In the genomic region with DNA sequence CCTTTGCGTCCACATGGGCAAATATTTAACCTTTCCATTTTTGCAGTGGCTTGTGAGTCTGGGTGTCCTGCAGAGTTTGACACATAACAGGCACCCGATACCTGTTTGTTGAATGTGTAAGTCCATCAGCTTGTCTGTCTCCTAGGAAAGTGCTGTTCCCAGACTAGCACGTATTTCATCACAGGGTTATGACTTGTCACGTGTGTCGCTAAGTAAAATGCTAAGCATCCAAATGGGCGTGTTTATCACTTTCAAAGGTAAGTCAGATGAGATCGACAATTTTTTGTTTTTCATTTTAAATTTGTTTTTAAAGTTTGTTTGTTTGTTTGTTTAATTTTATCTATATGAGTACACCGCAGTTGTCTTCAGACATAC, we compare ENCODE assay signal across 8 mouse cellular contexts. TPM values are rescaled to one million over a fixed set of nuclear protein-coding genes. Genes with fewer than 3 reads are reported as not detected.
A peak's percentile ranks its signal among the peaks of the same experiment; 100 is the strongest.
DNase-seq lines count a peak whose midpoint lies in the region; ATAC-seq and TF ChIP-seq lines count a peak whose summit lies in the region.

No protein-coding gene starts in this region.

- no peak overlapping the region for H3K27ac ChIP-seq in heart, embryonic 16.5 days (ENCODE audit: low read length)
- no peak overlapping the region for H3K27ac ChIP-seq in embryonic facial prominence, embryonic 10.5 days (replicated peaks)
- no peak overlapping the region for H3K27ac ChIP-seq in hindbrain, postnatal 0 days
- no peak overlapping the region for H3K27ac ChIP-seq in midbrain, embryonic 14.5 days (replicated peaks; ENCODE audit: low read depth, low read length)

- no peaks in the 10 kb centered on the region for H3K36me3 ChIP-seq in heart, embryonic 16.5 days (ENCODE audit: control insufficient read depth, insufficient read depth)
- no peaks in the 10 kb centered on the region for H3K36me3 ChIP-seq in embryonic facial prominence, embryonic 10.5 days (replicated peaks)
- H3K36me3 ChIP-seq in hindbrain, postnatal 0 days (ENCODE audit: insufficient read depth, low read length): no peaks in the 10 kb centered on the region
- H3K36me3 ChIP-seq in midbrain, embryonic 14.5 days (ENCODE audit: control insufficient read depth, insufficient read depth, low read length): no peaks in the 10 kb centered on the region

- peak overlapping the region; percentile 92 for H3K4me2 ChIP-seq in heart, embryonic 16.5 days (ENCODE audit: low read depth, low read length)
- peak overlapping the region; percentile 81 for H3K4me2 ChIP-seq in hindbrain, postnatal 0 days (ENCODE audit: low read depth, low read length)
- peak overlapping the region; percentile 60 for H3K4me2 ChIP-seq in midbrain, embryonic 14.5 days (ENCODE audit: low read length)

- peaks cover 3% of the 10 kb centered on the region; the same call in 1 of the 2 replicates for H3K9me3 ChIP-seq in heart, embryonic 16.5 days (replicated peaks; ENCODE audit: control insufficient read depth, low read length)
- no peaks in the 10 kb centered on the region for H3K9me3 ChIP-seq in embryonic facial prominence, embryonic 10.5 days
- H3K9me3 ChIP-seq in hindbrain, postnatal 0 days (ENCODE audit: low read length): no peaks in the 10 kb centered on the region
- H3K9me3 ChIP-seq in midbrain, embryonic 14.5 days (ENCODE audit: control insufficient read depth, low read length): no peaks in the 10 kb centered on the region

- H3K9ac ChIP-seq in heart, embryonic 16.5 days (ENCODE audit: low read length): peak overlapping the region; percentile 63; the same call in 1 of the 2 replicates
- H3K9ac ChIP-seq in hindbrain, postnatal 0 days (replicated peaks; ENCODE audit: low read length): 0 out of 2 replicates have a peak overlapping the region, but pooled peaks have one; percentile 39
- H3K9ac ChIP-seq in midbrain, embryonic 14.5 days (replicated peaks; ENCODE audit: low read length): no peak overlapping the region

- H3K4me3 ChIP-seq in heart, embryonic 16.5 days (ENCODE audit: low read length): peak overlapping the region; percentile 61
- peak overlapping the region; percentile 60 for H3K4me3 ChIP-seq in embryonic facial prominence, embryonic 10.5 days
- H3K4me3 ChIP-seq in hindbrain, postnatal 0 days (ENCODE audit: low read length): peak overlapping the region; percentile 38
- H3K4me3 ChIP-seq in midbrain, embryonic 14.5 days (replicated peaks; ENCODE audit: low read depth, low read length): peak overlapping the region; percentile 34

- H3K4me1 ChIP-seq in heart, embryonic 16.5 days (ENCODE audit: control insufficient read depth, insufficient read depth, low read length): peaks cover 2% of the 10 kb centered on the region; the same call in 1 of the 2 replicates
- H3K4me1 ChIP-seq in embryonic facial prominence, embryonic 10.5 days: peaks cover 13% of the 10 kb centered on the region
- H3K4me1 ChIP-seq in hindbrain, postnatal 0 days (ENCODE audit: insufficient read depth, low read length): peaks cover 7% of the 10 kb centered on the region; the same call in 1 of the 2 replicates
- H3K4me1 ChIP-seq in midbrain, embryonic 14.5 days (ENCODE audit: control insufficient read depth, insufficient read depth, low read length): peaks cover 10% of the 10 kb centered on the region

- intact Hi-C loops in heart, postnatal 36 days (cut with DNase I): no loop called here

- no peaks in the 10 kb centered on the region for H3K27me3 ChIP-seq in heart, embryonic 16.5 days (ENCODE audit: control insufficient read depth, insufficient read depth, low read length)
- H3K27me3 ChIP-seq in embryonic facial prominence, embryonic 10.5 days (replicated peaks; ENCODE audit: low read depth, poor library complexity, severe bottlenecking): peaks cover 34% of the 10 kb centered on the region
- H3K27me3 ChIP-seq in hindbrain, postnatal 0 days (ENCODE audit: insufficient read depth, low read length): no peaks in the 10 kb centered on the region
- 0 out of 2 replicates have a peak, but pooled peaks cover 11% of the 10 kb centered on the region for H3K27me3 ChIP-seq in midbrain, embryonic 14.5 days (ENCODE audit: control insufficient read depth, insufficient read depth, low read length)

- no peak for TF ChIP-seq CTCF in hindbrain, postnatal 0 days (IDR thresholded peaks at IDR 0.05; ENCODE audit: low read depth)

- peak; percentile 11; the same call in 1 of the 2 replicates for ATAC-seq in heart, embryonic 16.5 days (replicated peaks; ENCODE audit: extremely low read depth, insufficient read depth, low FRiP score)
- peak; percentile 67 for ATAC-seq in hindbrain, postnatal 0 days
- ATAC-seq in midbrain, embryonic 14.5 days (ENCODE audit: low FRiP score, low TSS enrichment): no peak

- 18% methylated on average over 8 of the region's 8 CpGs for WGBS in heart, embryonic 16.5 days
- 26% methylated on average over 8 of the region's 8 CpGs for WGBS in embryonic facial prominence, embryonic 10.5 days
- 24% methylated on average over 8 of the region's 8 CpGs for WGBS in hindbrain, postnatal 0 days
- WGBS in midbrain, embryonic 14.5 days: 21% methylated on average over 8 of the region's 8 CpGs

- no peak for DNase-seq in heart, postnatal 36 days
- DNase-seq in embryonic facial prominence, embryonic 10.5 days (ENCODE audit: low spot score): no peak
- DNase-seq in hindbrain, postnatal 0 days (ENCODE audit: low spot score): no peak
- no peak for DNase-seq in midbrain, embryonic 14.5 days
- DNase-seq in cerebellum, adult 11 months: no peak
- DNase-seq in right cerebral cortex, adult 18-20 months: no peak
- no peak for DNase-seq in spleen, postnatal 14 days (ENCODE audit: low spot score in 2 of 2)

RNA-seq across cellular contexts. Expression of gene Tmem9, which starts 0.2 kb away (rescaled TPM):
- 85.5 and 98.7 TPM in 2 replicates for polyA plus RNA-seq in heart, embryonic 16.5 days (2015; fragmentation: Nextera tagmentation; extraction: Ambion mirVana)
- total RNA-seq in heart, postnatal 36 days (2021): 10 to 100 TPM; 16.1 to 19.4 TPM
- 139 and 142 TPM in 2 replicates for polyA plus RNA-seq in embryonic facial prominence, embryonic 10.5 days (2016; fragmentation: Nextera tagmentation; extraction: Ambion mirVana)
- total RNA-seq in hindbrain, postnatal 0 days (2014; rRNA removed): 152 and 166 TPM in 2 replicates
- polyA plus RNA-seq in hindbrain, postnatal 0 days (2015; fragmentation: Nextera tagmentation; extraction: Ambion mirVana): 195 and 196 TPM in 2 replicates
- 90.4 and 140 TPM in 2 replicates for polyA plus RNA-seq in midbrain, embryonic 14.5 days (2014; fragmentation: Nextera tagmentation; extraction: Ambion mirVana)

RNA-seq across cellular contexts. Expression of gene Igfn1, which starts 2.0 kb away (rescaled TPM):
- not detected in 2 replicates for polyA plus RNA-seq in heart, embryonic 16.5 days (2015; fragmentation: Nextera tagmentation; extraction: Ambion mirVana)
- not detected for total RNA-seq in heart, postnatal 36 days (2021)
- 0.04 TPM in 1 of 2 replicates, not detected in the other for polyA plus RNA-seq in embryonic facial prominence, embryonic 10.5 days (2016; fragmentation: Nextera tagmentation; extraction: Ambion mirVana)
- 0.11 TPM in 1 of 2 replicates, not detected in the other for total RNA-seq in hindbrain, postnatal 0 days (2014; rRNA removed)
- polyA plus RNA-seq in hindbrain, postnatal 0 days (2015; fragmentation: Nextera tagmentation; extraction: Ambion mirVana): 0.04 and 0.05 TPM in 2 replicates
- polyA plus RNA-seq in midbrain, embryonic 14.5 days (2014; fragmentation: Nextera tagmentation; extraction: Ambion mirVana): not detected in 2 replicates

RNA-seq across cellular contexts. Expression of gene Ascl5, which starts 42.5 kb away (rescaled TPM):
- polyA plus RNA-seq in heart, embryonic 16.5 days (2015; fragmentation: Nextera tagmentation; extraction: Ambion mirVana): not detected in 2 replicates
- not detected for total RNA-seq in heart, postnatal 36 days (2021)
- polyA plus RNA-seq in embryonic facial prominence, embryonic 10.5 days (2016; fragmentation: Nextera tagmentation; extraction: Ambion mirVana): 0.47 TPM in 1 of 2 replicates, not detected in the other
- total RNA-seq in hindbrain, postnatal 0 days (2014; rRNA removed): not detected in 2 replicates
- 0.38 and 0.47 TPM in 2 replicates for polyA plus RNA-seq in hindbrain, postnatal 0 days (2015; fragmentation: Nextera tagmentation; extraction: Ambion mirVana)
- not detected in 2 replicates for polyA plus RNA-seq in midbrain, embryonic 14.5 days (2014; fragmentation: Nextera tagmentation; extraction: Ambion mirVana)

RNA-seq across cellular contexts. Expression of gene Cacna1s, which starts 44.4 kb away (rescaled TPM):
- polyA plus RNA-seq in heart, embryonic 16.5 days (2015; fragmentation: Nextera tagmentation; extraction: Ambion mirVana): 0.28 and 0.31 TPM in 2 replicates
- total RNA-seq in heart, postnatal 36 days (2021): 1 to 10 TPM; 3.4 to 5.7 TPM
- 0.06 and 0.16 TPM in 2 replicates for polyA plus RNA-seq in embryonic facial prominence, embryonic 10.5 days (2016; fragmentation: Nextera tagmentation; extraction: Ambion mirVana)
- total RNA-seq in hindbrain, postnatal 0 days (2014; rRNA removed): 1.9 and 4.1 TPM in 2 replicates
- 0.53 and 0.69 TPM in 2 replicates for polyA plus RNA-seq in hindbrain, postnatal 0 days (2015; fragmentation: Nextera tagmentation; extraction: Ambion mirVana)
- not detected in 2 replicates for polyA plus RNA-seq in midbrain, embryonic 14.5 days (2014; fragmentation: Nextera tagmentation; extraction: Ambion mirVana)
